Mouse (Mus musculus): ENCODE measurements around the gene Gm47959.

Gene Gm47959

GRCm38 (mm10) chr1:83034509-83034908, 34.2 kb downstream of the Gm47959 start:
- no peak for DNase-seq

- no peak for DNase-seq
Observed at GRCm38 (mm10) chr1:83036892-83037667, 36.7 kb downstream of the Gm47959 start.

- DNase-seq = peak; percentile 37
Observed at GRCm38 (mm10) chr1:83038109-83038672, 37.8 kb downstream of the Gm47959 start, which contains the start of gene Slc19a3. Slc19a3 (minus strand) TSS chr1:83038448.

- DNase-seq = no peak
Observed at GRCm38 (mm10) chr1:83039080-83039479, 38.7 kb downstream of the Gm47959 start.

GRCm38 (mm10) chr1:83042380-83042779, 42.0 kb downstream of the Gm47959 start, which contains the start of gene Krtap28-10:
Krtap28-10 (minus strand) TSS chr1:83042480.
- no peak for DNase-seq

GRCm38 (mm10) chr1:83044882-83045427, 44.6 kb downstream of the Gm47959 start, which contains the start of gene Gm47969:
Gm47969 (plus strand) TSS chr1:83044932.
- DNase-seq = no peak

Measured in liver (tissue).